Mouse (Mus musculus) CH12.LX (cell line): ENCODE results near the gene Fgfr2.

ENCODE experiments used
- CTCF ChIP-seq, 2 experiments: IDR thresholded peaks in 1 of 2; conservative IDR thresholded peaks in 1 of 2; 2 replicates each; pipeline ENCODE4 v1.5.1; 2011 to 2012; ENCODE audit warnings: low read depth in 2 of 2, low read length in 2 of 2, improper control_type of control experiment in 1 of 2, inconsistent platforms in 1 of 2, mild to moderate bottlenecking in 1 of 2, moderate library complexity in 1 of 2
- ELF1 ChIP-seq: IDR thresholded peaks from 2 replicates; pipeline ENCODE4 v1.6.1; 2014; ENCODE audit warnings: low read depth, mild to moderate bottlenecking, inconsistent platforms, low read length, improper control_type of control experiment
- EP300 ChIP-seq: IDR thresholded peaks from 2 replicates; pipeline ENCODE4 v1.6.1; 2011; ENCODE audit warnings: low read length, improper control_type of control experiment
- IRF4 ChIP-seq: IDR thresholded peaks from 2 replicates; pipeline ENCODE4 v1.6.1; 2014; ENCODE audit warnings: low read depth, mild to moderate bottlenecking, inconsistent platforms, low read length, improper control_type of control experiment
- KAT2A ChIP-seq: IDR thresholded peaks from 2 replicates; pipeline ENCODE4 v1.6.1; 2012; ENCODE audit warnings: low read length, improper control_type of control experiment, inconsistent platforms; ENCODE audit not compliant: insufficient replicate concordance
- MAFK ChIP-seq: IDR thresholded peaks from 2 replicates; pipeline ENCODE4 v1.6.1; 2011; ENCODE audit warnings: low read length, improper control_type of control experiment; ENCODE audit not compliant: insufficient replicate concordance
- MAZ ChIP-seq: IDR thresholded peaks from 2 replicates; pipeline ENCODE4 v1.6.1; 2012; ENCODE audit warnings: low read depth, mild to moderate bottlenecking, inconsistent platforms, low read length, improper control_type of control experiment, moderate library complexity
- NELFE ChIP-seq: IDR thresholded peaks from 2 replicates; pipeline ENCODE4 v1.6.1; 2011; ENCODE audit warnings: low read depth, low read length, improper control_type of control experiment
- POLR2A ChIP-seq: IDR thresholded peaks from 2 replicates; pipeline ENCODE4 v1.6.1; 2011; ENCODE audit warnings: low read depth, mild to moderate bottlenecking, improper control_type of control experiment, low read length
- RCOR1 ChIP-seq: conservative IDR thresholded peaks from 2 replicates; pipeline ENCODE4 v1.6.1; 2012; ENCODE audit warnings: low read depth, mild to moderate bottlenecking, inconsistent platforms, low read length, improper control_type of control experiment
- SIN3A ChIP-seq: IDR thresholded peaks from 2 replicates; pipeline ENCODE4 v1.6.1; 2012; ENCODE audit warnings: low read length, improper control_type of control experiment, inconsistent platforms

DNA sequence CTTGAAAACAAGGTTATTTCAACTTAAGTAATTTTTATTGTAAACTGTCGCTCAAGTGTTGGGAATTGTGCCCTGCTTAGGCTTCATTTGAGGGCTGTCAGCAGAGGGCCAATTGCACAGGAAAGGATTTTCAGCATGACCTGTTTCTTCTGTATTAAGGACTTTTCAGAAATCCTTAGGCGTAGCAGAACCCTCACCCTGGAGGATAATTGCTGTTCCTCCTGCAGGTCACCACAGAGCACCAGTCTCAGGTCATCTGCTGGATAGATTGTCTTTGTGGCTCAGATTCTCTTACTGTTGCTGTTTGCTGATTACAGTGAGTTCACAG lies 2227.6 kb downstream of the Fgfr2 start:
- no peak for TF ChIP-seq POLR2A
- TF ChIP-seq CTCF (conservative IDR thresholded peaks at IDR 0.05 in 1 of 2, IDR thresholded peaks at IDR 0.05 in 1 of 2; ENCODE audit: low read depth in 2 of 2, low read length in 2 of 2), result no peak
- TF ChIP-seq NELFE, result no peak
- no peak for TF ChIP-seq IRF4
- no peak for TF ChIP-seq MAZ
- TF ChIP-seq KAT2A, result no peak
- no peak for TF ChIP-seq ELF1
- no peak for TF ChIP-seq RCOR1
- no peak for TF ChIP-seq MAFK
- TF ChIP-seq EP300, result no peak
- no peak for TF ChIP-seq SIN3A
